Mouse (Mus musculus) testis, postnatal 10 days (tissue): ENCODE measurements around the gene Gm10322.
A peak's percentile ranks its signal among the peaks of the same experiment; 100 is the strongest.

ENCODE experiments used
- DNase-seq: peaks from one replicate; pipeline ENCODE4 v3.0.0; 2021; ENCODE audit warnings: low spot score

Gene Gm10322

GRCm38 (mm10) chr10:59615981-59616520 is at the start of gene Gm10322:
Gm10322 (plus strand) TSS chr10:59616063.
- DNase-seq: peak; percentile 76

- DNase-seq: no peak
Measured at GRCm38 (mm10) chr10:59566968-59567367, 48.9 kb upstream of the Gm10322 start.

- no peak for DNase-seq
Measured at GRCm38 (mm10) chr10:59568665-59569480, 47.0 kb upstream of the Gm10322 start.

GRCm38 (mm10) chr10:59569481-59569869 is 46.4 kb upstream of the Gm10322 start:
- DNase-seq: no peak

- no peak for DNase-seq
Measured at GRCm38 (mm10) chr10:59570360-59570759, 45.5 kb upstream of the Gm10322 start.

GRCm38 (mm10) chr10:59570780-59571179 is 45.1 kb upstream of the Gm10322 start:
- no peak for DNase-seq

GRCm38 (mm10) chr10:59571273-59571672 is 44.6 kb upstream of the Gm10322 start:
- no peak for DNase-seq

GRCm38 (mm10) chr10:59571964-59572363 is 43.9 kb upstream of the Gm10322 start:
- DNase-seq: no peak

GRCm38 (mm10) chr10:59576305-59576704 is 39.6 kb upstream of the Gm10322 start:
- no peak for DNase-seq

GRCm38 (mm10) chr10:59577871-59578801 is 37.7 kb upstream of the Gm10322 start:
- no peak for DNase-seq

- DNase-seq: no peak
Measured at GRCm38 (mm10) chr10:59579645-59580044, 36.2 kb upstream of the Gm10322 start.

- no peak for DNase-seq
Measured at GRCm38 (mm10) chr10:59580593-59581149, 35.2 kb upstream of the Gm10322 start.

- no peak for DNase-seq
Measured at GRCm38 (mm10) chr10:59581826-59582543, 33.9 kb upstream of the Gm10322 start.

- DNase-seq: no peak
Measured at GRCm38 (mm10) chr10:59585621-59586020, 30.2 kb upstream of the Gm10322 start.

- DNase-seq: no peak
Measured at GRCm38 (mm10) chr10:59586821-59587220, 29.0 kb upstream of the Gm10322 start.

GRCm38 (mm10) chr10:59588135-59588534 is 27.7 kb upstream of the Gm10322 start:
- DNase-seq: no peak

- DNase-seq: no peak
Measured at GRCm38 (mm10) chr10:59589420-59589819, 26.4 kb upstream of the Gm10322 start.

- DNase-seq: no peak
Measured at GRCm38 (mm10) chr10:59589856-59590255, 26.0 kb upstream of the Gm10322 start.

- no peak for DNase-seq
Measured at GRCm38 (mm10) chr10:59590606-59591005, 25.3 kb upstream of the Gm10322 start.

- DNase-seq: peak; percentile 56
Measured at GRCm38 (mm10) chr10:59593826-59594570, 21.9 kb upstream of the Gm10322 start.

GRCm38 (mm10) chr10:59600516-59600915 is 15.3 kb upstream of the Gm10322 start:
- DNase-seq: no peak
